Mouse (Mus musculus) bone marrow, adult 2 months (tissue): ENCODE measurements around the gene Med23.

ENCODE experiments used
- CTCF ChIP-seq: fragments of 200-500 bp; IDR thresholded peaks from 2 replicates; pipeline ENCODE4 v1.5.1; 2011; ENCODE audit warnings: low read length, control low read depth; ENCODE audit not compliant: control insufficient read depth, insufficient read depth
- POLR2A ChIP-seq: fragments of 200-500 bp; IDR thresholded peaks from 2 replicates; pipeline ENCODE4 v1.6.1; 2011; ENCODE audit warnings: low read depth, mild to moderate bottlenecking, control low read depth, low read length, borderline replicate concordance; ENCODE audit not compliant: control insufficient read depth

DNA sequence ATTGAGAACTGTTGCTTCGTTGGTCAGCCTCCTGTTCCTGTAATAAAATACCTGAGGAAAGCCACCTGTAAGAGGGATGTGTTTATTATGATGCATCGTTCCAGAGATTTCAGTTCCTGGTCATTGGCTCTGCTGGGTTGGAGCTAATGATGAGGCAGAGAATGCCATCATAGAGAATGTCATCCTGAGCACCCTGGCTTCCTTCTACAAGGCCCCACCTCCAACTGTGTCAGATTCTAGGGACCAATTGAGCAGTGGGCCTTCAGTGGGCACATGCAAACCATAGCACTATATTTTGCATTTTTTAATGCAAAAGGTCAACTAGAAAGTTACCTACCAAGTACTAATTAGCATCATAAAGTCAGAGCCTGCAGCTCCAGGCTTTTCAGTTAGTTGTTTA, 6.6 kb upstream of the Med23 start:
- TF ChIP-seq CTCF = no peak
- no peak for TF ChIP-seq POLR2A
